Mouse (Mus musculus): ENCODE measurements around the gene Slc25a20. TPM values are rescaled to one million over a fixed set of nuclear protein-coding genes. Genes with fewer than 3 reads are reported as not detected.
A peak's percentile ranks its signal among the peaks of the same experiment; 100 is the strongest.

Gene Slc25a20
- polyA plus RNA-seq, 2 experiments, result 20.7 to 28.2 TPM

DNA sequence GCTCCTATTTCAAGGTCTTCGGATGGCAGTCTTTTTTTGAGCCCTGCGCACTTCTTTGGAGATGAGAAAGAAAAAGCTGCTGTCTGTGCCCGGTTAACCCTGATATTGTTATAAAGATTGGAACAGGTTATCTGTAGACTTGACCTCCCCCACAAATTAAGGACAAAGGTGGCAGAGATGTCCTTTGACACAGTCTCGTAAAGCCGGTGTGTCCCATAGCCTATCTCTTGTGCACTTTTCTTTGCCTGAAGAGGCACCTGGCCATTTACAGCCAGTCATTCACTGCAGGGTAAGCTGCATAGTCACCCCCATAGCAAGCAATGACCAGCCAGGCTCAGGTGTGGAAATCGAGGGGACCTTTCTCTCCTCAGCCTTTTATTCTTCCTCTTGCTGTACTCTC lies 772 bp downstream of the Slc25a20 start:
- peaks cover 8% of the 10 kb centered on the region; the same call in 1 of the 2 replicates for H3K4me1 ChIP-seq (ENCODE audit: control insufficient read depth, insufficient read depth, low read length)
- WGBS, result 39% methylated on average over 6 of the region's 6 CpGs
- H3K27me3 ChIP-seq (ENCODE audit: control insufficient read depth, insufficient read depth, low read length), result no peaks in the 10 kb centered on the region
- ATAC-seq (ENCODE audit: low FRiP score, low read depth) (no peak), DNase-seq (ENCODE audit: low spot score) (no peak)
- TF ChIP-seq POLR2A (IDR thresholded peaks at IDR 0.05; ENCODE audit: borderline replicate concordance, extremely low read depth, insufficient read depth, insufficient read length), result no peak
- H3K4me2 ChIP-seq (replicated peaks; ENCODE audit: low read depth, low read length, severe bottlenecking), result peak overlapping the region; percentile 71
- no peak overlapping the region for H3K27ac ChIP-seq (replicated peaks; ENCODE audit: low read depth, low read length)
- peak overlapping the region; percentile 59 for H3K9ac ChIP-seq (ENCODE audit: low read depth, low read length, severe bottlenecking)
- H3K9me3 ChIP-seq (ENCODE audit: control insufficient read depth, low read length), result no peaks in the 10 kb centered on the region
- peak overlapping the region; percentile 61 for H3K4me3 ChIP-seq (replicated peaks; ENCODE audit: low read length)
- no peaks in the 10 kb centered on the region for H3K36me3 ChIP-seq (ENCODE audit: control insufficient read depth, insufficient read depth, low read length)

DNA sequence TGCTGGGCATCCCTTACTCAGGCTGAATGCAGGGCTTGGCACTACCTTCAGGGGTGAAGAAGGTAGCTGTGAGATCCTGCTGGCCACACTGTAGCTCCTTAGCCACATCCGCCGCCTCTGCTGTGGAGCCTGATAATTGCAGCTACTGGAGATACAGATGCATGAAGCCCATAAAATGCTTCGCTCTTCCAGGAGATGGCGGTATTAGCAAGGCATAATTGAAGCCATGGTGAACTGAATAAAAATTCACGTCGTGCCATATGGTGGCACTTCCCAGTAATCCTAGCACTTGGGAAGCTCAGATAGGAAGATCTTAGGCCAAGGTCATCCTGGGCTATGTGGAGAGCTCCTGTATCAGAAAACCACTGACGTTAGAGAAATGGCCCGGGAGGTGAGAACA lies 8.0 kb downstream of the Slc25a20 start:
- Histone ChIP-seq H3K9me3 (ENCODE audit: control insufficient read depth, low read length) (no peaks in the 10 kb centered on the region), H3K27me3 (ENCODE audit: control insufficient read depth, insufficient read depth, low read length) (no peaks in the 10 kb centered on the region), H3K36me3 (ENCODE audit: control insufficient read depth, insufficient read depth, low read length) (peaks cover 31% of the 10 kb centered on the region), H3K27ac (replicated peaks; ENCODE audit: low read depth, low read length) (no peak overlapping the region), H3K4me3 (replicated peaks; ENCODE audit: low read length) (no peak overlapping the region), H3K9ac (ENCODE audit: low read depth, low read length, severe bottlenecking) (no peak overlapping the region), H3K4me1 (ENCODE audit: control insufficient read depth, insufficient read depth, low read length) (no peaks in the 10 kb centered on the region), H3K4me2 (replicated peaks; ENCODE audit: low read depth, low read length, severe bottlenecking) (no peak overlapping the region)
- ATAC-seq (ENCODE audit: low FRiP score, low read depth), result no peak
- TF ChIP-seq POLR2A (IDR thresholded peaks at IDR 0.05; ENCODE audit: borderline replicate concordance, extremely low read depth, insufficient read depth, insufficient read length), result no peak
- WGBS, result 62% methylated on average over 8 of the region's 8 CpGs
- no peak for DNase-seq (ENCODE audit: low spot score)

DNA sequence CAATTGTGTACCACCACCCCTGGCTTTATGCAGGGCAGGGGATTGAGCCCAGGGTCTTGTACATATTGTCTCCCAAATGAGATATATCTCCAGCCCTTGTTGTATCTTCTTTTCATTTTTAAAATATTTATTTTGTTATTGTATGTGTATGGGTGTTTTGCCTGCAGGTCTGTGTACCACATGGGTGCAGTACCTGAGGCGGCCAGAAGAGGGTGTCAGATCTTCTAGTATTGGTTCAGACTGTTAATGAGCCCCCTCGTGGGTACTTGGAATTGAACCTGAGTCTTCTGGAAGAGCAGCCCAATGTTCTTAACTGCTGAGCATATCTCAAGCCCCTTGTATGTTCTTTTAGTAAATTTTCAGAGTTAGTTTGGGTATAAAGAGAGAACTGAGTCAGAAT lies 11.3 kb downstream of the Slc25a20 start:
- H3K27ac ChIP-seq (replicated peaks; ENCODE audit: low read depth, low read length), result no peak overlapping the region
- H3K27me3 ChIP-seq (ENCODE audit: control insufficient read depth, insufficient read depth, low read length), result no peaks in the 10 kb centered on the region
- WGBS, result 51% methylated on average over 2 of the region's 2 CpGs
- no peaks in the 10 kb centered on the region for H3K9me3 ChIP-seq (ENCODE audit: control insufficient read depth, low read length)
- ATAC-seq (ENCODE audit: low FRiP score, low read depth) (no peak), DNase-seq (ENCODE audit: low spot score) (no peak)
- H3K4me2 ChIP-seq (replicated peaks; ENCODE audit: low read depth, low read length, severe bottlenecking), result no peak overlapping the region
- TF ChIP-seq POLR2A (IDR thresholded peaks at IDR 0.05; ENCODE audit: borderline replicate concordance, extremely low read depth, insufficient read depth, insufficient read length), result no peak
- H3K9ac ChIP-seq (ENCODE audit: low read depth, low read length, severe bottlenecking), result no peak overlapping the region
- no peak overlapping the region for H3K4me3 ChIP-seq (replicated peaks; ENCODE audit: low read length)
- H3K4me1 ChIP-seq (ENCODE audit: control insufficient read depth, insufficient read depth, low read length), result no peaks in the 10 kb centered on the region
- H3K36me3 ChIP-seq (ENCODE audit: control insufficient read depth, insufficient read depth, low read length), result peaks cover 33% of the 10 kb centered on the region

DNA sequence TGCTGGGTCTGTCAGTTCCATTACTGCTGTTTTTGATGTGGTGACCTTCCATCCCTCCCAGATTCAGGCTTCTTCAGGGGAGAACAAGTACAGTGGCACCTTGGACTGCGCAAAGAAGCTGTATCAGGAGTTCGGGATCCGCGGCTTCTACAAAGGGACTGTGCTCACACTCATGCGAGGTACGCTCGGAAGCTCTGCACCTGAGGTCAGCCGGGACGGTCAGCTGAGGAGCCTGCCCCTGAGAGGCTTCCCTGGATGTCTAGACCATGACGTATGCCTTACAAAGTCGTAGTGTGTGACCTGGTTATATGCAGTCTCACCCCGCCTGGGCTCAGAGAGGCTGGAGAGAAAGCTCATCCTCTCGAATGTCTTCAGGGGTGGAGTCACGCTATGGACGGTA lies 18.1 kb downstream of the Slc25a20 start:
- Histone ChIP-seq H3K27ac (replicated peaks; ENCODE audit: low read depth, low read length) (no peak overlapping the region), H3K4me2 (replicated peaks; ENCODE audit: low read depth, low read length, severe bottlenecking) (no peak overlapping the region), H3K36me3 (ENCODE audit: control insufficient read depth, insufficient read depth, low read length) (peaks cover 31% of the 10 kb centered on the region), H3K9ac (ENCODE audit: low read depth, low read length, severe bottlenecking) (no peak overlapping the region), H3K4me3 (replicated peaks; ENCODE audit: low read length) (no peak overlapping the region), H3K9me3 (ENCODE audit: control insufficient read depth, low read length) (no peaks in the 10 kb centered on the region), H3K27me3 (ENCODE audit: control insufficient read depth, insufficient read depth, low read length) (no peaks in the 10 kb centered on the region), H3K4me1 (ENCODE audit: control insufficient read depth, insufficient read depth, low read length) (no peaks in the 10 kb centered on the region)
- DNase-seq (ENCODE audit: low spot score) (no peak), ATAC-seq (ENCODE audit: low FRiP score, low read depth) (no peak)
- no peak for TF ChIP-seq POLR2A (IDR thresholded peaks at IDR 0.05; ENCODE audit: borderline replicate concordance, extremely low read depth, insufficient read depth, insufficient read length)
- WGBS, result 89% methylated on average over 15 of the region's 15 CpGs

DNA sequence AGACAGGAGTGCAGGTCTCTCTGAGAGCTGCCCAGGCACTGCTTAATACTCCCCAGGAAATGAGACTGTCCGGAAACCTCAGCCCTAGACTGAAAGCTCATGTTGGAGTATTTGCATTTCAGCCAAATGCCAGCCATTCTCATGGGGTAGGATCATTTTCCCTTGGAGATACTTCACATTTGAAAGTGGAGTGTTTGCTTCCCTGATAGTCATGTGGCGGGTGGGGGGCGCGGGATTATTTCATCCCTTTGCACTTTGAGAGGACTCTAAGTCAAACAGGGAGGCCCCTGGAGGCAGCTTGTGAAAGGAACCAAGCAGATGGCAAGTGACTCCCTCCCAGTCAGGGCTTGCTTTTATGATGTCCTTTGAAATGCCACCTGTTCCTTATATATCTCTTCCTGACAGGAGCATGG lies 24.6 kb downstream of the Slc25a20 start:
- H3K4me1 ChIP-seq (ENCODE audit: control insufficient read depth, insufficient read depth, low read length), result peaks cover 2% of the 10 kb centered on the region; the same call in 1 of the 2 replicates
- H3K27me3 ChIP-seq (ENCODE audit: control insufficient read depth, insufficient read depth, low read length), result no peaks in the 10 kb centered on the region
- H3K9ac ChIP-seq (ENCODE audit: low read depth, low read length, severe bottlenecking), result no peak overlapping the region
- no peak overlapping the region for H3K4me3 ChIP-seq (replicated peaks; ENCODE audit: low read length)
- DNase-seq (ENCODE audit: low spot score) (peak; percentile 20), ATAC-seq (ENCODE audit: low FRiP score, low read depth) (peak; percentile 53; the same call in 1 of the 2 replicates)
- no peak overlapping the region for H3K27ac ChIP-seq (replicated peaks; ENCODE audit: low read depth, low read length)
- no peaks in the 10 kb centered on the region for H3K9me3 ChIP-seq (ENCODE audit: control insufficient read depth, low read length)
- peaks cover 17% of the 10 kb centered on the region for H3K36me3 ChIP-seq (ENCODE audit: control insufficient read depth, insufficient read depth, low read length)
- 24% methylated on average over 4 of the region's 4 CpGs for WGBS
- no peak for TF ChIP-seq POLR2A (IDR thresholded peaks at IDR 0.05; ENCODE audit: borderline replicate concordance, extremely low read depth, insufficient read depth, insufficient read length)
- no peak overlapping the region for H3K4me2 ChIP-seq (replicated peaks; ENCODE audit: low read depth, low read length, severe bottlenecking)

DNA sequence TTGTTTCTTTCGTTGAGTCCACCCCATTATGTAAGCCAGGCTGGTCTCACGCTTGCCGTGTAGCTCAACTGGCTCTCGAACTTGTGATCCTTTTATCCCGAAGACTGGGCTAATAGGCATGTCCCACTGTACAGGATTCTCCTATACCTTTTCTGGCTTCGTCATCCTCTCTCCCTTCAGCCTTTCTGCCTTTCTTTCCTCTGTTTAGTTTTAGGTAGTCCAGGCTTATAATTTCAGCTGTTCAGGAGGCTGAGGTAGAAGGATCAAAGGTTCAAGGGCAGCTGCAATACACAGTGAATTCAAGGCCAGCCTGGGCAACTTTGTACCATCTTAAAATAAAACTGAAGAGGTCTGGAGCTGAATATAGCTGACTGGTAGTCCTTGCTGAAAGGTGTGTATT lies 25.3 kb downstream of the Slc25a20 start:
- Histone ChIP-seq H3K4me3 (replicated peaks; ENCODE audit: low read length) (no peak overlapping the region), H3K4me1 (ENCODE audit: control insufficient read depth, insufficient read depth, low read length) (peaks cover 5% of the 10 kb centered on the region), H3K9me3 (ENCODE audit: control insufficient read depth, low read length) (no peaks in the 10 kb centered on the region), H3K27me3 (ENCODE audit: control insufficient read depth, insufficient read depth, low read length) (no peaks in the 10 kb centered on the region), H3K27ac (replicated peaks; ENCODE audit: low read depth, low read length) (no peak overlapping the region), H3K36me3 (ENCODE audit: control insufficient read depth, insufficient read depth, low read length) (peaks cover 12% of the 10 kb centered on the region; the same call in 1 of the 2 replicates), H3K4me2 (replicated peaks; ENCODE audit: low read depth, low read length, severe bottlenecking) (no peak overlapping the region), H3K9ac (ENCODE audit: low read depth, low read length, severe bottlenecking) (no peak overlapping the region)
- WGBS, result 70% methylated on average over 6 of the region's 6 CpGs
- DNase-seq (ENCODE audit: low spot score) (no peak), ATAC-seq (ENCODE audit: low FRiP score, low read depth) (no peak)
- no peak for TF ChIP-seq POLR2A (IDR thresholded peaks at IDR 0.05; ENCODE audit: borderline replicate concordance, extremely low read depth, insufficient read depth, insufficient read length)
